Mouse (Mus musculus): ENCODE data around the gene Fam187b.

GRCm38 (mm10) chr7:30958109-30958865 is 15.3 kb upstream of the Fam187b start:
- TF ChIP-seq POLR2A (IDR thresholded peaks at IDR 0.05; ENCODE audit: control insufficient read depth in 1 of 2, insufficient read depth in 1 of 2, low read depth in 1 of 2, low read length in 2 of 2, poor library complexity in 1 of 2) (no peak), POLR2AphosphoS5 (IDR thresholded peaks at IDR 0.05; ENCODE audit: borderline replicate concordance, low read depth, low read length) (no peak), TCF12 (IDR thresholded peaks at IDR 0.05; ENCODE audit: low read depth, low read length) (no peak), SIN3A (IDR thresholded peaks at IDR 0.05; ENCODE audit: low read length) (no peak), JUND (IDR thresholded peaks at IDR 0.05; ENCODE audit: low read depth, low read length) (no peak), MEF2A (IDR thresholded peaks at IDR 0.05; ENCODE audit: extremely low read depth, insufficient replicate concordance, low read depth, low read length, poor library complexity, severe bottlenecking) (no peak), BHLHE40 (IDR thresholded peaks at IDR 0.05; ENCODE audit: borderline replicate concordance, low read depth, low read length) (no peak), USF2 (IDR thresholded peaks at IDR 0.05; ENCODE audit: borderline replicate concordance in 1 of 2, insufficient read depth in 1 of 2, low read depth in 1 of 2, low read length in 2 of 2) (no peak), KAT2A (conservative IDR thresholded peaks at IDR 0.05; ENCODE audit: low read depth, low read length) (no peak), MXI1 (IDR thresholded peaks at IDR 0.05; ENCODE audit: low read depth, low read length) (no peak), CTCF (IDR thresholded peaks at IDR 0.05 in 2 of 3, conservative IDR thresholded peaks at IDR 0.05 in 1 of 3; ENCODE audit: control insufficient read depth in 1 of 3, insufficient read depth in 1 of 3, low read depth in 2 of 3, low read length in 3 of 3, poor library complexity in 1 of 3, severe bottlenecking in 1 of 3) (no peak)

Measured in MEL (cell line).